14 mouse cellular contexts compared by ENCODE assay signal in genomic region chr4:115936646-115937045, GRCm38 (mm10). TPM values are rescaled to one million over a fixed set of nuclear protein-coding genes. Genes with fewer than 3 reads are reported as not detected.
DNase-seq lines count a peak whose midpoint lies in the region; ATAC-seq lines count a peak whose summit lies in the region.
"Had no signal": no experiment of that assay in that cellular context is flagged by ENCODE, and none has a peak within 500 bp of the region (broad histone marks: within the 10 kb centered on the region; RNA-seq: fewer than 3 reads in every experiment).

No protein-coding gene starts in this region.

- peaks cover 3% of the 10 kb centered on the region; the same call in 1 of the 2 replicates for H3K4me1 ChIP-seq in heart, embryonic 11.5 days (ENCODE audit: control insufficient read depth, insufficient read depth, low read length)
- H3K4me1 ChIP-seq in limb, embryonic 11.5 days (ENCODE audit: control insufficient read depth, insufficient read depth, low read length) = peaks cover 7% of the 10 kb centered on the region; the same call in 1 of the 2 replicates
- H3K4me1 ChIP-seq in stomach, embryonic 14.5 days (ENCODE audit: control insufficient read depth, insufficient read depth, low read length) = no peaks in the 10 kb centered on the region; the same call in 1 of the 2 replicates

- peak overlapping the region; percentile 38 for H3K4me2 ChIP-seq in heart, embryonic 11.5 days
- H3K4me2 ChIP-seq in limb, embryonic 11.5 days (ENCODE audit: low read depth, severe bottlenecking) = peak overlapping the region; percentile 22; the same call in 1 of the 2 replicates
- no peak overlapping the region for H3K4me2 ChIP-seq in stomach, embryonic 14.5 days (replicated peaks; ENCODE audit: low read depth, low read length)

- H3K4me3 ChIP-seq in heart, embryonic 11.5 days (ENCODE audit: low read depth, low read length) = no peak overlapping the region
- no peak overlapping the region for H3K4me3 ChIP-seq in limb, embryonic 11.5 days (ENCODE audit: low read depth, low read length)
- peak overlapping the region; percentile 2; the same call in 1 of the 2 replicates for H3K4me3 ChIP-seq in stomach, embryonic 14.5 days (ENCODE audit: low read depth, low read length)

- H3K9ac ChIP-seq in heart, embryonic 11.5 days (ENCODE audit: low read depth, low read length) = no peak overlapping the region
- no peak overlapping the region for H3K9ac ChIP-seq in limb, embryonic 11.5 days (ENCODE audit: low read length)
- no peak overlapping the region for H3K9ac ChIP-seq in stomach, embryonic 14.5 days (replicated peaks; ENCODE audit: low read depth, low read length)

- ATAC-seq in heart, embryonic 11.5 days (replicated peaks; ENCODE audit: insufficient number of reproducible peaks, low FRiP score, low TSS enrichment) = no peak
- no peak for ATAC-seq in limb, embryonic 11.5 days (ENCODE audit: insufficient number of reproducible peaks, low FRiP score, low TSS enrichment, low read depth)
- no peak for ATAC-seq in stomach, embryonic 14.5 days (ENCODE audit: insufficient number of reproducible peaks, insufficient read depth, low FRiP score, low read depth)
- ATAC-seq in frontal cortex, adult (ENCODE audit: low TSS enrichment) = no peak

- WGBS in heart, embryonic 11.5 days (ENCODE audit: insufficient replicate concordance) = under 1% methylated on average over 20 of the region's 20 CpGs
- 0% methylated on average over 20 of the region's 20 CpGs for WGBS in limb, embryonic 11.5 days
- 2% methylated on average over 20 of the region's 20 CpGs for WGBS in stomach, embryonic 14.5 days

- no peak overlapping the region for H3K27ac ChIP-seq in heart, embryonic 11.5 days (ENCODE audit: low read depth, low read length)
- no peak overlapping the region for H3K27ac ChIP-seq in limb, embryonic 11.5 days (replicated peaks; ENCODE audit: low read depth, low read length)
- H3K27ac ChIP-seq in stomach, embryonic 14.5 days (ENCODE audit: low read length) = no peak overlapping the region
- H3K27ac ChIP-seq: macrophage had no signal

- H3K9me3 ChIP-seq in heart, embryonic 11.5 days (replicated peaks; ENCODE audit: control insufficient read depth, low read length) = no peaks in the 10 kb centered on the region
- no peaks in the 10 kb centered on the region for H3K9me3 ChIP-seq in limb, embryonic 11.5 days (ENCODE audit: control insufficient read depth, low read length)
- H3K9me3 ChIP-seq in stomach, embryonic 14.5 days (ENCODE audit: control insufficient read depth, low read depth, low read length) = no peaks in the 10 kb centered on the region

- no peaks in the 10 kb centered on the region for H3K36me3 ChIP-seq in heart, embryonic 11.5 days (ENCODE audit: control insufficient read depth, insufficient read depth, low read length)
- no peaks in the 10 kb centered on the region for H3K36me3 ChIP-seq in limb, embryonic 11.5 days (ENCODE audit: control insufficient read depth, insufficient read depth, low read length)
- no peaks in the 10 kb centered on the region for H3K36me3 ChIP-seq in stomach, embryonic 14.5 days (ENCODE audit: control insufficient read depth, insufficient read depth, low read length)

- DNase-seq in heart, adult 9 months (ENCODE audit: low spot score in 2 of 2) = no peak
- peak; percentile 61 for DNase-seq in retina, postnatal 1 day
- DNase-seq in retina, embryonic 14.5 days (ENCODE audit: low spot score) = no peak
- peak; percentile 67 for DNase-seq in limb, embryonic 11.5 days (ENCODE audit: low spot score)
- DNase-seq in left cerebral cortex, postnatal 14 days (ENCODE audit: low spot score in 2 of 2) = no peak
- DNase-seq: right cerebral cortex, postnatal 4 days had no signal

- peaks cover 97% of the 10 kb centered on the region for H3K27me3 ChIP-seq in heart, embryonic 11.5 days (ENCODE audit: control insufficient read depth, insufficient read depth, low read length)
- peaks cover 98% of the 10 kb centered on the region for H3K27me3 ChIP-seq in limb, embryonic 11.5 days (ENCODE audit: control insufficient read depth, insufficient read depth, low read length)
- H3K27me3 ChIP-seq in stomach, embryonic 14.5 days (ENCODE audit: control insufficient read depth, insufficient read depth, low read length) = peaks cover 77% of the 10 kb centered on the region

- intact Hi-C loops in left cerebral cortex, postnatal 14 days (cut with DNase I) = loop anchor here (5.0 to 10.0 kb wide), 2 partner anchors 879 to 1022 kb away; partner anchors contain the start of gene Tal1

RNA-seq across cellular contexts. Expression of gene Dmbx1, which starts 3.1 kb away (rescaled TPM):
- polyA plus RNA-seq in heart, embryonic 11.5 days (2014; fragmentation: Nextera tagmentation; extraction: Ambion mirVana) = not detected in 2 replicates
- 0.14 and 0.27 TPM in 2 replicates for polyA plus RNA-seq in limb, embryonic 11.5 days (2014; fragmentation: Nextera tagmentation; extraction: Ambion mirVana)
- not detected in 2 replicates for polyA plus RNA-seq in stomach, embryonic 14.5 days (2014; fragmentation: Nextera tagmentation; extraction: Ambion mirVana)
- under 1 TPM in 1 of 2 experiments, not detected in 1; 0.18 TPM for total RNA-seq in left cerebral cortex, postnatal 14 days (2021)
- total RNA-seq: heart, adult 18-20 months had no signal
- polyA plus RNA-seq: macrophage; urinary bladder, adult 2 months had no signal

RNA-seq across cellular contexts. Expression of gene 6430628N08Rik, which starts 46.2 kb away (rescaled TPM):
- not detected in 2 replicates for polyA plus RNA-seq in heart, embryonic 11.5 days (2014; fragmentation: Nextera tagmentation; extraction: Ambion mirVana)
- 0.27 and 0.44 TPM in 2 replicates for polyA plus RNA-seq in limb, embryonic 11.5 days (2014; fragmentation: Nextera tagmentation; extraction: Ambion mirVana)
- not detected in 2 replicates for polyA plus RNA-seq in stomach, embryonic 14.5 days (2014; fragmentation: Nextera tagmentation; extraction: Ambion mirVana)
- under 1 TPM in 1 of 2 experiments, not detected in 1; 0.21 TPM for total RNA-seq in left cerebral cortex, postnatal 14 days (2021)
- total RNA-seq: heart, adult 18-20 months; layer of hippocampus, postnatal 10 days had no signal
- polyA plus RNA-seq: cortical plate, adult 2 months; macrophage; urinary bladder, adult 2 months had no signal

RNA-seq across cellular contexts. Expression of gene Kncn, which starts 52.4 kb away (rescaled TPM):
- not detected in 2 replicates for polyA plus RNA-seq in heart, embryonic 11.5 days (2014; fragmentation: Nextera tagmentation; extraction: Ambion mirVana)
- polyA plus RNA-seq in limb, embryonic 11.5 days (2014; fragmentation: Nextera tagmentation; extraction: Ambion mirVana) = 0.27 TPM in 1 of 2 replicates, not detected in the other
- not detected in 2 replicates for polyA plus RNA-seq in stomach, embryonic 14.5 days (2014; fragmentation: Nextera tagmentation; extraction: Ambion mirVana)
- under 1 TPM; 0.17 to 0.64 TPM for total RNA-seq in left cerebral cortex, postnatal 14 days (2021)
- total RNA-seq: heart, adult 18-20 months had no signal
- polyA plus RNA-seq: macrophage; urinary bladder, adult 2 months had no signal

Comparison
In these comparisons a context has a peak if more than half of its experiments do, and no peak if none do; other contexts are left out.
1. DNase-seq: peak in retina, postnatal 1 day (single experiment) and limb, embryonic 11.5 days (single experiment); none in heart, adult 9 months (0 of 2), retina, embryonic 14.5 days (single experiment) and left cerebral cortex, postnatal 14 days (0 of 2).